Mouse (Mus musculus) embryonic fibroblast, embryonic 13.5 days (primary cell): Measurements from ENCODE around the gene Ltbp1.

Source experiments
- CTCF ChIP-seq: IDR thresholded peaks from 2 replicates; pipeline ENCODE4 v1.5.1; 2011; ENCODE audit warnings: mild to moderate bottlenecking, control low read depth, low read length, moderate library complexity, borderline replicate concordance; ENCODE audit not compliant: insufficient read depth
- POLR2A ChIP-seq: IDR thresholded peaks from 2 replicates; pipeline ENCODE4 v1.6.1; 2011; ENCODE audit warnings: low read depth, mild to moderate bottlenecking, control low read depth, low read length, moderate library complexity

DNA sequence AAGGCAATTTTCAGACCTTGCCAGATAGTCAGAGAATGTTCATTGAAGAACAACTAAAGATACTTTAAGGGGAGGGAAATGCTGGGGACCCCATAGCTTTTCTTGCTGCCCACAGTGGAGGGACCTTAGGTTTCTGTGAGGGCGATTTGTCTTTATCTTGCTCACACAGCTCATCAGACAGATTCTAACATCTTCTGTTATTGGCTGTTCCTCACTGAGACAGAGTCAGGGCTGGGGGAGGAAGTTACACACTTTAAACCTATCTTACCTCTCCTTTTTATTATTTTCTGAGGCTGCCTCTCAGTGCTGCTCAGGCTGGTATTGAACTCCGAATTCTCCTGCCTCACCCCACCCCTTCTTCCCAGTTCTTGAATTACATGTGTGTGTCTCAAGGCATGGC is 5.3 kb upstream of the Ltbp1 start:
- TF ChIP-seq CTCF = no peak
- TF ChIP-seq POLR2A = no peak
